Mouse (Mus musculus) induced T-regulatory cell, adult 2 months (primary cell): Measurements from ENCODE around the gene Fam149b.
A peak's percentile ranks its signal among the peaks of the same experiment; 100 is the strongest.
"Not testable (repeated sequence)": the region's sequence is repeated elsewhere in the genome, so short reads cannot be mapped to it uniquely, and the experiment has no call there.

Source experiments
- DNase-seq: peaks from one replicate; pipeline ENCODE4 v3.0.0-alpha.2; 2012; ENCODE audit warnings: low read depth

Gene Fam149b

DNA sequence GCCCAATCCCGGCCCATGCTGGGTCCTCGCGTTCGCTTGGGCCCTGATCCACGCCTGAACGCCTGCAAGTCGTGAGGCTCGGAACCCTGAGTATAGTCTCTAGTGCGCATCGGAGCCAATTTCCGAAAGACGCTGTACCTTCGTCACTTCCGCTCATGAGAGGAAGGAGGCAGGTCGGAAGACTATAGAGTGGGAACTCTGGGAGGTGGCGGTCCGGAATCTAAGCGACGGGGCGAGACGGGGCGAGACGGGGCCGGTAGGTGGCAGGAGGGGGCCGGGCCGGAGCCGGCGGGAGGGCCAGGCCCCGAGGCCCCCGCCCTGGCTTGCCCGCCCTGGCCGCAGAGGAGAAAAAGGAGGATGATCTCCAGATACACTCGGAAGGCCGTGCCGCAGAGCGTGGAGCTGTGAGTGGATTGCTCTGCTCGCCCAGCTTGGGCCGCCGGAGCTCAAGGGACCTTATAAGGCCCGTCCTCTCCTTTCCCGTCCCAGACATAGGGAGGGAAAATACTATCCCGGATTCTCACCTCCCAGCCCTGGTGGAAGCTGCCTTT lies at the start of gene Fam149b, which contains the start of gene Ecd:
TSS of gene Fam149b (plus strand) at position 172 of the 551 bp plus-strand sequence.
TSS of gene Ecd (minus strand) at position 131 of the 551 bp plus-strand sequence.
- DNase-seq, result peak; percentile 99

DNA sequence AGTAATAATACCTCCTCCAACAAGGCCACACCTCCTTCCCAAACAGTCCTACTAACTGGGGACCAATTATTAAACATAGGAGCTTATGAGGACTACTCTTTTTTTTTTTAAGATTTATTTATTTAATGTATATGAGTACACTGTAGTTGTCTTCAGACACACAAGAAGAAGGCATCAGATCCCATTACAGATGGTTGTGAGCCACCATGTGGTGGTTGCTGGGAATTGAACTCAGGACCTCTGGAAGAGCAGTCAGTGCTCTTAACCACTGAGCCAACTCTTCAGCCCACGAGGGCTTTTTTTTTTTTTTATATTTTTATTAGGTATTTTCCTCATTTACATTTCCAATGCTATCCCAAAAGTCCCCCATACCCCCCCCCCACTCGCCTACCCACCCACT lies 42.9 kb upstream of the Fam149b start:
- not testable (repeated sequence) for DNase-seq

DNA sequence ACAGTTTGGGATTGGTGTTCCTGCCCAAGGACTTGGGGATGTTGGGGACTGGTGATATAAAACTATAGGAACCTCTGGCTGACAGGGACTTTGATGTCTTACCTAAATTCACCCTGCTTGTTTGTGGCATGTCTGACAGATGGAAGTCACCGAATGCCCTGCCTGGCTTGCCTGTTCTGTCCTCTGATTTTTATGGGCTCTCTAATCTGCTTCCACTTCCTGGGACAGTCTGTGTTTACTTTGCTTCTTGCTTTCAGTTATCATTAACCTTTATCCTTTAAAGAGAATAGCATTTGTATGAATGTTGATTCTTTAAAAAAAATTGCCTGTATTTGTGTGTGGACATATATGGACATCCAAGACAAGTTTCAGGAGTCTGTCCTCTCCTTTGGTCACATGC lies 32.8 kb upstream of the Fam149b start:
- DNase-seq, result no peak

DNA sequence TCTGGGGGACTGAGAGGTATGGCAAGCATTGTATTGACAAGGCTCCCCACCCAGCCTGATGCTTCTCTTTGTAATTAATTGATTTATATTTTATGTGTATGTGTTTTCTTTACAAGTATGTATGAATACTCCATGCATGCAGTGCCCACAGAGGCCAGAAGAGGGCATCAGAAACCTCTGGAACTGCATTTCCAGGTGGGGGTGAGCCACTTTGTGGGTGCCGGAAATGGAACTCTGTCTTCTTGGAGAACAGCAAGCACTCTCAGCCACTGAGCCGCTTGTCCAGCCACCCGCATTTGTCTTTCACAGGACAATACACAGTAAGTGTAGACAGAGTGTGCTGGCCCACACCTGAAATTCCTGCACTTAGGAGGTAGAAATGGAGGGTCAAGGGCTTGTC lies 28.5 kb upstream of the Fam149b start:
- peak; percentile 62 for DNase-seq

DNA sequence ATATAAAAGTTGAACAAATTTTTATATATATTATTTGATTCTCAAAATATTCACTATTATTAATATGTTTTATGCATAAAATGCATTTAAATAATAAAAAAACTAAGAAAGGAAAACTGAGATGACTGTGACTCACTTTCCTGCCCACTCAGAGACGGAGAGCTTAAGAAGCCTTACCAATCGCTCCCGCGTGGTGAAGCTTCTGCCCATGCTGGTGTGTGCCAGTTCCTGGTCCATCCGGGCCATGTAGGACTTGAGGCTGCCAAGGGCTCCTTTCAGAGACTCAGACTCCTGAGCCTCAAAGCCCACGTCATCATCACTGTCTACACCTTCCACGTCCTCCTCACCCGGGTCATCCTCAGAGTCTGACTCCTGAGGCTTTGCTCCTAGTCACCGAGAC lies 23.8 kb upstream of the Fam149b start:
- DNase-seq, result no peak

DNA sequence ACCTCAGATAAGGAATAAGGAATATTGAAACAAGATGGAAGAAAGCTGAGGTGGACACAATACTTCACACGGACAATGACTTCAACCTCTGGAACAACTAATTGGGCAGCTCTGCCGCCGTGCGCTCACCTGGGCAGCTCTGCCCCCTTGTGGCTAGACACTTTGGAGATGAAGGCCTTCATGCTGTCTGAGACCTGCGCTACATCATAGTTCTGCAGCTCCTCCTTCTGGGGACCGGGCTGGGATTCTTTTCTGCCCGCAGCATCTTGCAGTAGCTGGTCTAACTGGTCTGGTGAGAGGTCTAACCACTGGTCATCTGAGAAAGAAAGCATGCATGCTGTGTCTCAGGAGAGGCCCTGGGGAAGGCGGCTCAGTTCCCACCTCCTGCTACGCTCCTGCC lies 19.5 kb upstream of the Fam149b start:
- no peak for DNase-seq

DNA sequence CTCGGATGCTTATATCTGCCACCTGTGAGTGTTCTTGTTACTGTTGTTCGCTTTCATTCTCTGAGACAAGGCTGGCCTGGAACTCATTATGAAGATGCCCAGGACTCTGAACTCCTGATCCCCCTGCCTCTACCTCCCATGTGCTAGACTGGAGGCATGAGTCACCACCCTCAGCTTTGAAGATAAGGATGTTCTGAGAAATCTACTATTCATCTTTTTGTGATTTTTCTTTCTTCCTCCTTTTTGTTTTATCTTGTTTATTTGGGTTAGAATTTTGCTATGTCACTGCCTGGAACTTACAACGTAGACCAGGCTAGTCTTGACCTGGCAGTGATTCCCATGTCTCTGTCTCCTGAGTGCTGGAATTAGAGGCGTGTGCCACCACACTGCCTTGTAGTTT lies 16.6 kb upstream of the Fam149b start:
- DNase-seq, result no peak

DNA sequence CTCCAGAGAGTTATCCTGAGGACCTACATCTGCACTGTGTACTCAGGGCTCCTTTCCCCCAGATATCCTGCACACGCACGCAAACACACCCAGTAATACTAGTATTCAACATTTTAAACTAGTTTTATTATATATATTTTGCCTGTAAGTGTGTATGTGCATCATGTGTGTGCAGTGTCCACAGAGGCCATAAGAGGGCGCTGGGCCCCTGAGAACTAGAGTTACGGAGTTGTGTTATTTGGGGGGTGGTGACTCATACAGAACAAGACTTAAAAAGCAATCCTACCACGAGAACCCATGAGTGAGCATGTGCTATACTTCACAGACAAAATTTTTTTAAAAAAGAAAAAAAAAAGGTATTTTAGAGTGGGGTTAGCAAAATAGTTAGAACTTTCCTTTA lies 8.5 kb upstream of the Fam149b start:
- DNase-seq, result peak; percentile 23

DNA sequence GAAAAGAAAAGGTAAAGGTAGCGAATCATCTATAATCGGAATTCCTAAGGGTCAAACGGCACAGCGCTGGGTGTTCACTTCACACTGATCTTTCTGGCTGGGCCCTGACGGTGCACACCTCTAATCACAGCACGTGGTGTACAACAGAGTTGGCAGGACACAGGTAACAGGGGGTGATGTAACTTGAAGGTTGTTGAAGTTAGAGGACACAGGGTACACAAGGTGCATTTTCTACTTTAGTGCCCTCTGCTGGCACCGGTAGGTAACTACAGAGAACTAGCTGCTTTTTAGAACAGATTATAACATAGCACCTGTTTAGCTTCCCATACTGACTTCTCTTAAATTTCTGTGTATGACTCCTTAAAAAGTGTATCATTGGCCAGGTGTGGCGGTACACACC lies 7.8 kb upstream of the Fam149b start:
- DNase-seq, result peak; percentile 83

DNA sequence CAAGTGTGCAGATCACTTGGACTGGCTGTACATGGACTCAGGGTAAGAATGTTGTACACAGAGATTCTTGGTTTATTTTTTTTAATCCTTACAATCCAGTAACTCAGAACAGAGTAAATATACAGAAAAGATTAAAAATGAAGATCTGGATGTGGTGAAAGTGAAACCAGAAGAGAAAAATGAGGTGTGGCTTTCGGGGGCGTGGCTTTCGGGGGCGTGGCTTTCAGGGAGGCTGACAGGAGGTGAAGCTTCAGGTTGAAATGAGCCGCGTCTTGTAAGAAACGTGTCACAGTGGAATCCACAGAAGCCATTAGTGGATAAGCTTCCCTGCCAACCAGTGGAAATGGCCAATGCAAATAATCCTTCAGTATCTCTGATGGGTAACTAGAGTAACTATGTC lies 7.1 kb upstream of the Fam149b start:
- DNase-seq, result peak; percentile 91

DNA sequence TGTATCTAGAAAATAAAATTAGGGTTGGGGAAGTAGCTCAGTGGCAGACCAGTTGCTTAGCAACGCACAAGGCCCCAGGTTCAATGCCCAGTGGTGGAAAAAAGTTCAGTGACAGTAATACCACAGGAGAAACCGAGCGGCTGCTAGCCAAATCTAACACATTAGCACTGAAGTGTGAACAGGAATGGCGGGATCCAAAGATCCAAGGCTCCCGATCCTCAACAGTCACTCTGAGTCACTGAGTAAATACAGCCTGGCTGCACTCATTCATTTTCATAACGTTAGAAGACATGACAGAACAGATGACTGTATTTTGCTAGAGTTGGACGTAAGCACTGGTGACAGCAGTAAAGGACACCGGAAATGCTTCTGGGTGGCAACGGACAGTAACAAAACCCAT lies 2.1 kb upstream of the Fam149b start:
- no peak for DNase-seq

DNA sequence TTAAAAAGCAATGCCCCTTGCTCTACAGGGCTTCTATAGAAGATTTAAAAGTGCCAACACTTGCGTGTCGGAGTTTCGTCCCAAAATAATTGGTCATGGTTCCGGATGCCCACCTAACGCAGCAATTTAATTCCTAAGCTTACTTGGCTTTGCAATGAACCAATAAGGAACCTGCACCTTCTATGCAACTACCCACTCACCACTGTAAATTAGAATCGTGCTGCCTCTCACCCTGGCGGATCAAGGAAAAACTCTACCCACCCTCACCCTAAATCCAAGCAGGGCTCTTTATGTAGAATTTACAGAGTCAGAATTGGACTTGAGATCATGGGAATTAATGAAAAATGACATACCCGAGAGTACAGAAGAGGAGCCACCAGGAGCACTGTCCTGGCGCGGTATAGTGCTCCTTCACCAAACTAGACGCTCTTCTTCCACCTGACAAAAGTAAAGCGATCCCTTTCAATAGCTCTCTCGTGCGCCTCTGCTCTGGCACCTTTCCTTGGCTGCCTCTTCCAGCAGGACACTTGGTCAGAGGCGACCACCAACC lies 446 bp upstream of the Fam149b start:
- DNase-seq, result no peak

DNA sequence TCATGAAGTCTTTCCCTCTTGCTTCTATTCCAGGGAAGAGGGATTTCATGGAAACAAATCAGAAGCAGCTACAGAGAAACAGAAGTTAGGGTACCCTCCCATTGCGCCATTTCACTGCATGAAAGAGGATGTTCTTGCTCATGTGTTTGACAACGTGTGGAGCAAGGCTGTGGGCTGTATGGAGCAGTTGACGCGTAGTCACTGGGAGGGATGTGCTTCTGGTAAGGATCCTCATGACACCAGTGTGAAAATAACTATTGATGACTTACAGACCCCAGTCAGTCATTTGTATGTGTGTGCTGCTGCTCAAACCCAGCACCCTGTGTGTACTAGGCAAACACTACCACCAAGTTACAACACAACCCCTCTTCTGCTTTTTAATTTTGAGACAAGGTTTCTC lies 15.3 kb downstream of the Fam149b start:
- no peak for DNase-seq

DNA sequence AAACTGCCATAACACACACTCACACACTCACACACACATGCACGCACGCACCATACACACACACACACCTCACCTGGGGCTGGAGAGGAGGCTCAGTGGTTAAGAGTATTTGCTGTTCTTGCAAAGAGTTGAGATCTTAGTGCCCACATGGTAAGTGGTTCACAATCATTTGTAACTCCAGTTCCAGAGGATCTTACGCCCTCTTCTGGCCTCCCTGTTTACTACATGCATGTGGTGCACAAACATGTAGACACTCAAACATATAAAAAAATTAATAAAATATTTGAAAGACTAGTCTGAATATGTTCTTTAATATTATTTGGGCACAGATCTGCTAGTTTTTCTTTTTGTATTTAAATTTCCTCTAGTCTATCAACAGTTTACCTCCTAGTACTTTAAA lies 20.3 kb downstream of the Fam149b start:
- peak; percentile 40 for DNase-seq

DNA sequence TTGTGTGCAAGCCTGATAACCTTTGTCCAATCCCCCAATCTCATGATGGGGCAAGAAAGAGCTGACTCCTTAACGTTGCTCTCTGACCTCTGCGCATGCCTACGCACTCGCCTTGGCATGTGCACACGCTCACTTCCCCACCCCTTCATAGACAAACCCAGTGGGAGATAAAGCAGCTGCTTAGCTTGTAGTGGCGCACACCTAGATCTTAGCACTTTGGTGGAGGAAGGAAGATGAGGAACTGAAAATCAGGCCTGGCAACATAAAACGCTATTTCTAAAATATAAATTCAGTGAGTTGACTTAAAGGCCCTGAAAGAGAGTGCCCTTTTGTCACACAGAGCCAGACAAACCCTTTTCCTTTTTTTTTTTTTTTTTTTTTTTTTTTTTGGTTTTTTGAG lies 22.8 kb downstream of the Fam149b start:
- DNase-seq, result no peak

DNA sequence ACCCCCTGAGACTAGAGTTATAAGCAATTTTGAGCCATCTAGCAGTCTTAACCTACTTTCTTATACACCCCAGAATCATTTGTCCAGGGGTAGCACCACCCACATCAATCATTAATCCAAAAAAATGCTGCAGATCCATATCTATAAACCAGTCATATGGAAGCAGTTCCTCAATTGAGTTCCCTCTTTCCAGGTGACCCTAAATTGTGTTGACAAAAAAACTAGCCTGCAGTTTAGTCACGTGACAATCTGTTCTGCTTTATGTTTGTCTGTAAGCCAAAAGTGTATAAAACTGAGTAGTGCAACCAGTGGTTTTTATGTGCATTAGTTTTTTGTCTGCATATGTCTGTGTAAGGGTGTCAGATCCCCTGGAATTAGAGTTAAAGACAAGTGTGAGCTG lies 23.9 kb downstream of the Fam149b start:
- DNase-seq, result no peak

DNA sequence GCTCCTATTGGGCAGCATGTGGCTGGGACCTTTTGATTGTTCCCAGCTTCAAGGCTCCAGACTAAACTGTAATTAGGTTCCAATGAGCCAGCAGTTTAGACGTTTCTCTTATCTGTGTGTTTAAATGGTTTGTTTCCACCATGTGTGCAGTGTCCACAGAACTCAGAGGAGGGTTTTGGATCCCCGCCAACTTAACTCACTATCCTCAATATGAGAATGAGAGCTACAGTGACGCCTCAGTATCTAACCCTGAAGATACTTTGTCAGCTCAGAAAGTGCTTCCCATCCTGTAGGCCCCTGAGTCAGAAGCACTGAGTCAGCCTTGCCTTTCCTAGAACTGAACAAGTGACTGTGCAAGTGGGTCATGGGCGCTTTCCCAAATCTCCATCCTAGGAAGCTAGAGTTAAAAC lies 29.2 kb downstream of the Fam149b start:
- DNase-seq, result no peak

DNA sequence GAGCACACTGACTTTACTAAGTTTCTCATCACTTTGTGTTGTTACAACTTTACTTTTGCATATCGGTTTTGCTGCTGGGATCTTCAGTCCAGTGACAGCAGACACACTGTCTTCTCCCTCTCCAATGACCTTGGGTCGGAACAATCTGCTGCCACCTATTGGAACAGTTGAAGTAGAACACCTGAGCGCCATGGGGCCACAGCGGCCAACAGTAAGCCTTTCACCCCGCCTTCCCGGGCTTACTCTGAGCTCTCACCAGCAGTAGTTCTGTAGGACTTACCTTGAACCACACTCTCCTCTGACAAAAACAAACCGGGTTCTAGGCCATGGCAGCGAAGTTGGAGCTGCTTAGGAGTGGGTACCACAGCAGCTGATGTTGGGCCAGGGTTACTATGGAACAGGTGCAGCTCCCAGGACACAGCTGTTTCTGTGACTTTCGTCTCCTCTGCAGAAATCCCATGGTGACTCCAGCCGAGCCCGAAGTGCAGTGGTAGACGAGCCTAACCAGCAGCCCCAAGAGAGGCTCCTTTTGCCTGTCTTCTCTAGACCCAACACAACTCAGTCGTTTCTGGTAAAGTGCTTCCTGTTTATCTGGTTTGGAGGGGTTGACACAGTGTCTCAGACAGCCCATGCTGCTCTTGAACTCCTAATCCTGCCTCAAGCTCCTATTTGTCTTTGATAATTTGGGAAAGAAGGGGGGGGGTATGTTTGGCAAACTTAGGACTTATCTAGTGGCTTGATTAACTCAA lies 30.5 kb downstream of the Fam149b start:
- DNase-seq, result peak; percentile 88

DNA sequence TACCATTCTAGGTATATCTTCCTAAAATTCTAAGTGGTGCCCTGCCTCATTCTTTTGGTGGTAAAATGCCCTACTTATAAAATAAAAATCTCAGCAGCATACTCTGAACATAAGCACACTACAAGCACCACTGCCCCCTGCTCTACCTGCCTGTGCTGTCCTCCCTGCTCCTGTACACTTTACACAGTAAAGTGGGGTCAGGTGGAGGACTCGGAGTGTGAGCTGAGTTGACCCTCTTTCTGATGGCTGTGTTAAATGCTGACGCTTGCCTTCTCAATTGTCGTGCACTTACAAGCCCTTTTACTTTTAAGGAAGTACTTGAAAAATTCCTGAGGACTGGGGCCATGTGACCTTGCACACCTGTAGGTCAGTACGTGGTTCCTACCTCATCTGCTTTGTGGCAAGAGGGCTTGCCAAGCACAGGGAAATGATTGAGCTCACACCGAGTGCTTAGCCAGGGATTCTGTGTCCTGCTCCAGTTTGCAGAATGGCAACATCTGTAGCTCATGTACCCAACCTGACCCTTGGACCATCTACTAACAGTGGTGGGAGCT lies 31.2 kb downstream of the Fam149b start:
- DNase-seq, result no peak

DNA sequence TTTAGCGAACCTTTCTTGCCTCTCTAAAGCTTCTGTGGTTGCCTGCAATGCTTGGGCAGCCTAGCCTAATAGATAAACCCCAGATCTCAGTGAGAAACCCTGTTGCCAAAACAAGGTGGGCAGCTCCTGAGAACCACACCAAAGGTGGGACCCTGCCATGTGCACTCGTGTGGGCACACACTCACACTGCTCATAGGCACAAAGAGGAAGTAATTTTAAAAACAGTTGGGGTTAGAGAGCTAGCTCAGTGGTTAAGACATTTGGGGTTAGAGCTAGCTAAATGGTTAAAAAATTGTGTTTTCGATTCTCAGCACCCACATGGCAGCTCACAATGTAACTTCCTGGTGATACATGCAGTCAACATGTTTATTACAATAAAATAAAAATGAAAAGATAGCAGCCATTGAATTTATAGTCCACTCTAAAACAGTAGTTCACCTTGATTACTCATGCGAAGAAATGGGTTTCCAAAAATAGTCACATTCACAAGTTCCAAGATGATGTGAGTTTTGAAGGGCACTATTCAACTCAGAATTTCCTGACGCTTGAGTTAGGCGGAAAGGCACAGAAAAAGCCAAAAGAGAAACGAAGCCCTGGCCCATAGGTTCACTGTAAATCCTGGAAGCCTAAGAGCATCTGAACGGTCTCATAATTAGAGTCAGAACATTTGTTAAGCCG lies 31.9 kb downstream of the Fam149b start:
- peak; percentile 61 for DNase-seq

DNA sequence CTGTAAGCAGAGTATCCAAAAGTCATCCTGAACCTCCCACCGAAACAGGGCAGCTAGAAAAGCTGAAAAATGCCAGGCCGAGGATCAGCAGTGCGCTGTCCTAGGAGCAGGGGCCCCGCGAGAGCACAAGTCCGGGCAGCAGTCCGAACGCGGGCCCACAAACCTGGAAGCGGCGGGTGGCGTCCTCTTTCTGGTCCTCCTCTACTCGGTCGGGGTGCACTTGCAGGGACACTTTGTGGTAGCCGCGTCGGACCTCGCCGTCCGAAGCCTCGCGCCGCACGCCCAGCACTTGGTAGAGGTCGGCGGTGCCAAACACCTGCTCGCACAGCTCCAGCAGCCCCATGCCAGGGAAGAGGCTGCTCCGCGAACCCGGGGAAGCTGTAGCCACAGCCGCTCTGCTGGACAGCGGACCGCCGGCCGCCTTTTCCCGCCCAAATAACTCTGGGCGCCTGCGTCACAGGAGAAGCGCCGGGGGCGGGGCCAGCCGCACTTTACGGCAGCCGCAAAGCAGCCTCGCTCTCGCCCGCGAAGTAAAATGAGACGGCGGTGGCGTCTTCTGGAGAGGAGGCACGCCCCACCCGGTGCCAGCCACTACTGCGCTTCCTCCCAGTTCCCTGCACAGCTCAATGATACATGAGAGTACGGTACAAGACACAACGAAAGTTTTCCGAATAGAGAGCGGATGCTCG lies 40.6 kb downstream of the Fam149b start, which contains the start of gene Dnajc9:
TSS of gene Dnajc9 (minus strand) at position 470 of the 689 bp plus-strand sequence.
- peak; percentile 94 for DNase-seq
